Mouse (Mus musculus) limb, embryonic 11.5 days (tissue): ENCODE data around the gene Mthfd1. TPM values are rescaled to one million over a fixed set of nuclear protein-coding genes. Genes with fewer than 3 reads are reported as not detected.

Source experiments
- polyA plus RNA-seq: library from polyadenylated mRNA; unstranded; fragments of >200 nt; fragmentation: Nextera tagmentation; extraction: Ambion mirVana; gene quantifications from 2 replicates; pipeline ENCODE4 v1.2.1, GENCODE M21; 2014

Gene Mthfd1
- polyA plus RNA-seq, 1 experiment from 2014 or later = 80.0 TPM

Other genes with a start within 250 kb of the Mthfd1 start
- gene Esr2, start 78.0 kb upstream of the Mthfd1 start, polyA plus RNA-seq = 0.20 and 0.40 TPM in 2 replicates
- 0.14 TPM in 1 of 2 replicates, not detected in the other for gene Tex21, start 8.6 kb upstream of the Mthfd1 start, polyA plus RNA-seq
- gene Akap5, start 69.6 kb downstream of the Mthfd1 start, polyA plus RNA-seq = 1.4 and 1.6 TPM in 2 replicates
- 19.5 and 20.6 TPM in 2 replicates for gene Zbtb25, start 114.3 kb downstream of the Mthfd1 start, polyA plus RNA-seq
- gene Zbtb1, start 115.0 kb downstream of the Mthfd1 start, polyA plus RNA-seq = 11.0 and 11.2 TPM in 2 replicates
- 5.3 and 5.7 TPM in 2 replicates for gene Hspa2, start 148.9 kb downstream of the Mthfd1 start, polyA plus RNA-seq
- gene Ppp1r36, start 162.2 kb downstream of the Mthfd1 start, polyA plus RNA-seq = 3.5 and 3.8 TPM in 2 replicates